Mouse (Mus musculus) cerebellum, postnatal 36 days (tissue): ENCODE measurements around the gene Olfr1018.

Source experiments
- DNase-seq, 2 experiments: peaks; one replicate each; pipeline ENCODE4 v3.0.0; 2021 to 2022; ENCODE audit warnings: mixed read lengths in 2 of 2

Gene Olfr1018

DNA sequence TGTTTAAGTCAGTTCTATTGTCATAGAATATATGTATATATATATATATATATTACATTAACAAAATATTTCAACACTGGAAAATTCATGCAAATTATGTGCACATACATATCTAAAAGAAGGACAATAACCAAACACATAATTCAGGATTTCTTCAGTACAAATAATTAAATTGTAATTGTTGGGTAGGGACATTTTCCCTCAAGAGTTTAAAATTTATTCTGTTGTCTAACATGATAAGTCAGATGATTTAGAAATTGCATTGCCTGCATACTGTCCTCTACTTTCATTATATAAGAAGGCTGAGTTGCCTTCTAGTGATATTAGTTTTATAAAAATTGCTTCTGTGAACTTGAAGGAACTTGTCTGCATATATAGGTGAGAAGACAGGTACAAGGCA is at the start of gene Olfr1018:
Olfr1018 (plus strand) TSS at position 301 of the 400 bp plus-strand sequence.
- DNase-seq = no peak

DNA sequence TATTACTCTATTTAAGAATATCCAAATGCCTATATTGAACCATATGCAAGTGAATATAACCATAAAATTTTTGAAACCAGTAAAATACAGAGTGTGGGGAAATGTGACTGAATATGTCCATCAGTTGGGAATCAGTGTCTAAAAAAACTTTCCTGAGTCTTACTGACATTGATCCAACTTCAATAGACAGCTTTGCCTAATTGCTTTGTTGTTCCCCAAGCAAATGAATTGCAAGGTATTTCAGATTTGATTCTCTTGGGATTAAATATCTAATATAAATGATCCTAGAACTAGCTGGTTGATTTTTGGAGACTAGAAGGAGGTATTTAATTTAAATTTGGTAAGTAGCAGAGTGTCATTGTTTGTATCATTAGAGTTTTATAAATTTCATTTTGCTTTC is 45.9 kb upstream of the Olfr1018 start, which contains the start of gene Olfr1014:
Olfr1014 (plus strand) TSS at position 301 of the 400 bp plus-strand sequence.
- no peak for DNase-seq

DNA sequence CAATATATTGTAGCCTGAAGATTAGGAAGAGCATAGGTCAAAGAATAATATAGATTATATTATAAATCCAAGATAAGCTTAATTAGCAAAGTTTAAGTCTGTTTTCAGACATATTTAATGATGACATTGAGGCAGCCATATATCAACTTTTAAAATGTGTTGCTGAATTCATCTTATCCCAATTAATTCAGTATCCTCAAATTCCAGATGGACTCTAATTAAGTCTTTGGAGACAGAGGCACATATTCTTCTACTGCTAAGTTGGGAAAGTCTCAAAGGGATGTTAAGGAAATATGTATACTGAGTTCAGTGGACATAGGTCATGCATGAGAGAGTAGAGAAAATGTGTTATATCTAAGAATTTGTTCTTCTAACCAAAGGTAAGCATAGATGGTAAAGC is 36.6 kb upstream of the Olfr1018 start, which contains the start of gene Olfr1015:
Olfr1015 (plus strand) TSS at position 301 of the 400 bp plus-strand sequence.
- no peak for DNase-seq

DNA sequence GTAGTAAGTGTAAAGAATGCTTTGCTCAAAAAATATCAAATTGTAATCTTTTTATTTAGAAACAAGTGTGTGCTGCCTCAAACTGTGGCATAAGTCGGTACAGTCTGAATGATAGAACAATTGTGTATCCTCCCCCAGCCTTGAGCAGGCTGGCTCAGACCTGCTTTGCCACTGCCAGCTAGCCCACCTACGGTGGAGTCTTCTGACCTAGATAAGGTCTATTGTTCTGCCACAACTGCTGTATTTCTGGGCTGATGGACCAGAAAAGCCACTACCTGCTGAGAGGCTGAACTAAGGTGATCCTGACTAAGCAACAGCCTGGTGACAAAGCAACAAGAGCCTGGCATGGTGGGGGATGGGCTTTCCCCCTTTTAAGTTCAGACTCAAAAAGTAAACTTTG is 25.9 kb upstream of the Olfr1018 start:
- DNase-seq = peak; percentile 1 to 2

DNA sequence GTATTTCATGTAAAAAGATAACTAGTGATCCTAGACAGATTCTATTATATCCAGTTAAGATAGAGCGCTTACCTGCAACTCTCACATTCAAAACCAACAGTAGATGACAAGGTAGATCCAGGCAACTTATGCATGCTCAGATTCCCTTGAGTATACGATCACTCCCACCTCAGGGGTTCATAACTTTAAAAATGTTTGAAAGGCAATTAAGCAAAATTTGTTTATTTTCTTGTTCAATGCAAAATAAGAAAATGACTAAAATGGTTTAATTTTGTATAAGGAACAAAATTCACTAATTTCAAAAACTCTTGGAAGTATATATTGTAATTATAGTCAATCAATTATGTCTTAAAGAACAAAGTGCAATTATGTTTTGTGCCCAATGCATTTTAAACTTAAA is 15.8 kb upstream of the Olfr1018 start, which contains the start of gene Olfr1016:
Olfr1016 (minus strand) TSS at position 101 of the 400 bp plus-strand sequence.
- no peak for DNase-seq

DNA sequence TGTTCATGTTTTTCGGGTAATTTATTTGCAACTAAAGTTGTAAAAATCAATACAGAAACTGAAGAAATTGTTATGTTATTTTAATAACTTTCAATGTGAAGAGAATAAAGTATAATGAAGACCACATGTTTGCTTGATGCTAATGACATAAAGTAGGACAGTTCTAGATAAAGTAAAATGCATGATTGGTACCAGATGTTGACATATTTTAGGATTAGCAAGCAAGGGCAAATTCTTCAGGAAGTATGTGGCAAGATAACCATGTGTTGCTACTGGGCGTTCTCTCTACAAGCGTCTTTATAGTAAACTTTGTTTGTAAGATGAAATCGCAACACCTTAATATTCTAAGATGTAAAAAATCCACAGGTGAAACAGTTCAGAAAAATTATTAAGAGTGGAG is 13.8 kb upstream of the Olfr1018 start:
- no peak for DNase-seq

DNA sequence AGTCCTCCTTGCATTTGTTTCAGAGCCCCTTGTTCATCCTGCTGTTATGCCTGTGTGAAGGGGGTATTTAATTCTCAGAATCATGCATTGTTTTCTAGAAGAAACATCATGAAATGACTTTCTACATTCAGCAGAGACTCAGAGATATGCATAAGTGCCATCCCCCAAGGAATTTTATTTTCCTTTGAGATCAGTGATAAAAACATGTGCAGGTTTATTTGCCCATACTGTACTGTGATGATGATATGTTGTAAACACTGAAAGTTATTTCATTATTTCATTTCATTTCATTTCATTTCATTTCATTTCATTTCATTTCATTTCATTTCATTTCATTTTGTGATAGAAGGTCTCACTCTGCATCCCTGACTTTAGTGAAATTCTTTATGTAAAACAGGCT is 27.1 kb downstream of the Olfr1018 start, which contains the start of gene Olfr1019:
Olfr1019 (minus strand) TSS at position 101 of the 400 bp plus-strand sequence.
- DNase-seq = no peak

DNA sequence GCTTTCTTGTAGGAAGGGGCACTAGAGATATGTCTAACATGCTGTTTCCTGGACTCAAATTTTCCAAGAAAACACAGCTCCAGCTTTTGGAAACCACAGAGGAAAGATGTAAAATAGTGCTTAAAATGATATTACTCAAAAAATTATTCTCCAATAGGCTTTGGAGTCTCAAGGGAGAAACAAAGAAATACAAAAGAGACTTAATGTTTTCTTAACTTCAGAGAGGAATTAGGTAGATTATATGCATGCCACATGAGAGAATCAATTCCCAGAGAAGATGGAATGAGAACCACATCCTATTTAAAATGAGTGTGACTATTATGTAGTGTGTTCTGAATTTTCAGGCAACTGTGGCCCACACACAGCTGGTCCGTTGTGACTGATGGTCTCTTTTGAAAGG is 28.5 kb downstream of the Olfr1018 start, which contains the start of gene Olfr1020:
Olfr1020 (plus strand) TSS at position 301 of the 400 bp plus-strand sequence.
- no peak for DNase-seq

DNA sequence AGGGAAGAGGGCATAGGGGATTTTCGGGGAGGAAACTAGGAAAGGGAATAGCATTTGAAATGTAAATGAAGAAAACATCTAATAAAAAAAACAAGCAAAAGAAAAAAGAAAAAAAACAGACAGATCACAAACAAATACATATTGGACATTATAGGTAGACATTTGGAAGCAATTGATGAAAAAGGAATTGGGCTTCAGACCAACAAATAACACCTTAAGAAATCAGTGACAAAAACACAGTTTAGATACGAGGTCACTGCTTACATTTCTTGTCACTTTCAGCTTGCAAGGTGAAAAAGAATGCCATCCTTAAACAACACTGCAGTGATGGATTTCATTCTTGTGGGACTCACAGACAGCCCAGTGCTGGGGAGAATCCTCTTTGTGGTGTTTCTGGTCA is 50.0 kb downstream of the Olfr1018 start, which contains the start of gene Olfr1022:
Olfr1022 (plus strand) TSS at position 301 of the 400 bp plus-strand sequence.
- no peak for DNase-seq
